Mouse (Mus musculus): ENCODE results near the gene Daam1.

DNA sequence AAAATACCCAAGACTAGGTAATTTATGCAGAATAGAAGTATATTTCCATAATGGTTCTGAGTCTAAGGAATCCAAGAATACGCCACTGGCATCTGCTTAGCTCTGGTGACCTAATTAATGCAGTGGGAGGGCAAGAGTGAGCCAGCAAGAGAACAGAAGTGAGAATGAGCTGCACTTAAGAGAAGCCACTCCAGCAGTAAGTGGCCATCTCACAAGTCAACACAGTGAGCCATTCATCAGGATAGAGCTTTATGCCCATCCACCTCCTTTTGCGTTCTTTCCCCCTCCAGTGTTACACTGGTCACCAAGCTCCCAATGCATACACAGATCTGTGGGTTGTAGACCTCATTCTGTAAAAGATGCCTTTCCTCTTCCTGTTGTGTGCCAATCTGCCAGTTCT is 37.8 kb upstream of the Daam1 start:
- no peak for TF ChIP-seq POLR2A (IDR thresholded peaks at IDR 0.05; ENCODE audit: extremely low read depth, insufficient read depth, low read length)
- no peak for TF ChIP-seq CTCF (IDR thresholded peaks at IDR 0.05; ENCODE audit: extremely low read depth, insufficient read depth, low read length)

Measured in cortical plate, adult 2 months (tissue).